Mouse (Mus musculus): ENCODE data around the gene Yju2. TPM values are rescaled to one million over a fixed set of nuclear protein-coding genes. Genes with fewer than 3 reads are reported as not detected.

Gene Yju2
- polyA plus RNA-seq (2015; fragmentation: Illumina TruSeq; extraction: RNeasy Lipid Tissue Mini Kit (QIAGEN cat#74804); ENCODE audit: low read depth, low replicate concordance) = 10.5 TPM

DNA sequence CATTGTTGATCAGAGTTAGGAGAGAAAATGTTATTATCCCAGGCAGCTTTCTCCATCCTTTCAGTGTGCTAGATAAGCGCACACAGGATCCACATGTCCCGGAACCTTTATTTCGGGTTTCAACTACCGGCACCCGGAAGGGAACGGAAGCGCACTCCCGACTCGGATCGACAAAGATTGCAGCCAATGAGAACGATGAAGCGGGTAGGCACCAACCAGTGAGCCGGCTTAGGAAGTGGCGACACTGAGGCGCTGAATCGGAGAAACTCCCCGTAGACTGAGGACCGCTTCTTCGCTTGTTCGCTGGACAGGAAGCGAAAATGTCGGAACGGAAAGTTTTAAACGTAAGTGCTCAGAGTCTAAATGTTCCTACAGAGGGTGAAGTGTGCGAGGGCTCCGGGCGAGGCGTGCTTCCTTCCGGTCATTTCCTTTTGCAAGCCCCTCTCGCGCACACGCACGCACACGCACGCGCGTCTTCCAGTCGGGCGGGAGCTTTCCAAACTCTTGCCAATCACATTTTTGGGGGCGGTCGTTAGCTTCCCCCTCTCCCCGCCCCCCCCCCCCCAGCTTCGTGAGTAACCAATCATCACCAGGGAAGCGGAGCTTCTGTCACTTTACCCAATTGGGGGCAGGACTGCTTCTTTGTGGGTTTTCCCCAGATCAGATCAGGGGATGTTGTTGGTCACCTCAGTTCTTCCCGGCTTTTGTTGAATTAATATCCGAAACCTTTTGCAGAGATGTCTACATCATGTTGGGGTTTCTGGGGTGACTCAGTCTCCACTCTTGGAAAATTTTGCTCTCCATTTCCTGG lies at the start of gene Yju2:
Yju2 (plus strand) TSS at position 182 of the 811 bp plus-strand sequence.

DNA sequence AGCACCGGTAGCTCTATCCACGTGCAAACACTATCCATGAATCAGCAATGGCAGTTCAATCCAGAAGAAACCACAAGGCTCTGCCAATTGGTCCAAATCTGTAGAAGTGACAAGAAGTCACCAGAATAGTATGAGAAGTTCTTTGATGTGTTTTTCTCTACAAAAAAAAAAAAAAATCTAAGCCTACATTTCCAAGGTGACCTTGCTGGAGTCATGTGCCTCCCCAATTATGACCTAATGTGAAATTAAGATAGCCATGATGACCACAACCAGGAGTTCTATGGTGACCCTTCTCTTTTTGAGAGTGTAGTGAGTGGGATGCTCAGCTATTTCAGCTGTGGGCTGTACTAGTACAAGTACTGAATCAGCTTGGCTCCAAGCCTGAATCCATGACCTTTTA lies 9.5 kb upstream of the Yju2 start, which contains the start of gene Zfp119b:
Zfp119b (minus strand) TSS at position 101 of the 400 bp plus-strand sequence.

GRCm38 (mm10) chr17:55952447-55953027 lies 6.4 kb upstream of the Yju2 start, which contains the start of gene Ebi3:
Gene Ebi3 (plus strand): TSS chr17:55952640.

DNA sequence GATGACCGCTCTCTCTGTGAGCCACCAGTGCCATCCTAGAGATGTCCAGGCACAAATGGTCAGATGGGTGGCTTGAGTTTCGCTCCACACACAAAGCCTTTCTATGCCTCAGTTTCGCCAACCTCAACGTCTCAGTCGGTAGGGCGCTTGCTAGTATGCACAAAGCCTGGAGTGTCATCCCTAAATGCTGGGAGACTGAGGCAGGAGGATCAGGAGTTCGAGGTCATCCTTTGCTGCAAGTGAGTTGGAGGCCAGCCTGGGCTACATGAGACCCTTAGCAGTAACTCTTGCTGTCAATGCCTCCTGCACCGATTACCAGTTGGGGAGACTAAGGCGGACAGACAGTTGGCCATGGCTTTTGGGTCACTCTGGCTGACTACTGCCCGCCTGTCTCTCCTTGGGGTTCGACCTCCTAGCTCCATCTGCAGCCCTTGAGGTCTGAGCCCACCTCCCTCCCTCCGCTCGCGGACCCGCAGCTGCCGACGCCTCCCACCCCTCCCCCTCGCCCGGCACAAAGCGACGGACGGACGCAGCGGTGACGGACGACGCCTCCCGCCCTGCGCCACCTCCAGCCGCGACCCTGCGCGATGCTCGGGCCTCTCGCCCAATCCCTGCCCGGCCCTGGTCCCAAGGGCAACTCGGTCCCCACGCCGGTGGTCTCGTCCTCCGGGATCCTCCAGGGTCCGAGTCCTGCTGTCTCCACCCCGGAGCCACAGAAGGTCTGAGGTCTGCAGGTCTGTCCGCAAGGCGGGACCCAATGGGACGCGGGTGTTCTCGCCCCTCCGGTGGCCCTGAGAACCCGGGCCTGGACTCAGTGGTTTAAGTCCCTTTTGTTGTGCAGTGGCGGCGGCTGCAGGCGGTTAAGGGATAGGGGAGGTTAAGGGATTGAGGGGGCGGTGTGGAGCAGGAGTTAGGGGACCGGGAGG lies 11.3 kb downstream of the Yju2 start, which contains the start of gene Shd:
Shd (plus strand) TSS at position 502 of the 926 bp plus-strand sequence.

DNA sequence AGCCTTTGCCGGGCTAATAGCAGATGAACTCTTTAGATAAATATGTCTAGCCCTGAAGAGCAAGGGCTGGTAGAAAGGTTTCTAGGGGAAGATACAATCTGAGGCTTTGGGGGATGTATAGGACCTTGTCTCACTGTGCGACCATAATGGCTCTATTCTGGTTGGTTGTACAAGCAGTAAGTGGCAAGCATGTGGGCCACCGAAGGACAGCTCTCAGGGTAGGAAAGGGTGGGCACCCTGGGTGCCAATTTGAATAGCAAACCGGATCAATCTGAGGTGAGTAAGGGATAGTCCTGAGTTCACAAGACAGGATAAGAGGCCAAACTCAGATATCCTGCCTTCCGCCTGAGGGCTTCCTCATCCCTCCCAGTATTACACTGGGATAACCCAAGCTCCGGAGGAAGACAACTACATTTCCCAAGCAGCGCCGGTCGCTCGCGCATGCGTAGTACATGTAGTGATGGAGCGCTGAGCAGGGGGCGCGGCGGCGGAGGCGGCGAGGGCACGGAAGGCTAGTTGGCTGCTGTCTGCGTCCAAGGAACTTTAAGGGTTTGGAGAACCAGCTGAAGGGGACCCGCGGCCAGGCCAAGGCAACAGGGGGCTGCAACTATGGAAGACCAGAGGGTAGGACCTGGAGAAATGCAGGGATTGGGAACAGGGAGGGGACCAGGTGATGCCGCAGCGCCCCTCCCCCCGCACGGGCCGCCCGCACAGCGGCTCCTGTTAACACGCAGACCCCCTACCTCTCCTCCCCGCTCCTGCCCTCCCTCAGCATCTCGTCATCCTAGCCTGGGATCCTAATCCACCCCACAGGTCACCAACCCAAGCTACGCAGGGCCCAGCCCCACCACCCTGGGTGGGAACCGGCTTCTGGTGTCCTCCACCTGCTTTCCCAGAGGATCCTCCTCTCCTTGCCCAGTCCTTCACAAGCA lies 27.4 kb downstream of the Yju2 start, which contains the start of gene Fsd1:
Fsd1 (plus strand) TSS at position 480 of the 932 bp plus-strand sequence.

GRCm38 (mm10) chr17:56005415-56006061 lies 46.6 kb downstream of the Yju2 start, which contains the start of the genes Stap2 and Mpnd:
Gene Stap2 (minus strand): TSS chr17:56005584.
Gene Mpnd (plus strand): TSS chr17:56005711.

Other genes with a start within 250 kb of the Yju2 start
- 7.9 TPM for gene Pot1b, start 246.5 kb upstream of the Yju2 start, polyA plus RNA-seq (2015; fragmentation: Illumina TruSeq; extraction: RNeasy Lipid Tissue Mini Kit (QIAGEN cat#74804); ENCODE audit: low read depth, low replicate concordance)
- gene Adgre4, start 209.1 kb upstream of the Yju2 start, polyA plus RNA-seq (2015; fragmentation: Illumina TruSeq; extraction: RNeasy Lipid Tissue Mini Kit (QIAGEN cat#74804); ENCODE audit: low read depth, low replicate concordance) = not detected
- 5.6 TPM for gene Zfp119a, start 80.2 kb upstream of the Yju2 start, polyA plus RNA-seq (2015; fragmentation: Illumina TruSeq; extraction: RNeasy Lipid Tissue Mini Kit (QIAGEN cat#74804); ENCODE audit: low read depth, low replicate concordance)
- 11.1 TPM for gene Zfp959, start 67.0 kb upstream of the Yju2 start, polyA plus RNA-seq (2015; fragmentation: Illumina TruSeq; extraction: RNeasy Lipid Tissue Mini Kit (QIAGEN cat#74804); ENCODE audit: low read depth, low replicate concordance)
- gene Zfp119b, start 9.6 kb upstream of the Yju2 start, polyA plus RNA-seq (2015; fragmentation: Illumina TruSeq; extraction: RNeasy Lipid Tissue Mini Kit (QIAGEN cat#74804); ENCODE audit: low read depth, low replicate concordance) = 4.3 TPM
- 1.5 TPM for gene Ebi3, start 6.5 kb upstream of the Yju2 start, polyA plus RNA-seq (2015; fragmentation: Illumina TruSeq; extraction: RNeasy Lipid Tissue Mini Kit (QIAGEN cat#74804); ENCODE audit: low read depth, low replicate concordance)
- gene Shd, start 11.4 kb downstream of the Yju2 start, polyA plus RNA-seq (2015; fragmentation: Illumina TruSeq; extraction: RNeasy Lipid Tissue Mini Kit (QIAGEN cat#74804); ENCODE audit: low read depth, low replicate concordance) = 42.9 TPM
- 54.4 TPM for gene Fsd1, start 27.4 kb downstream of the Yju2 start, polyA plus RNA-seq (2015; fragmentation: Illumina TruSeq; extraction: RNeasy Lipid Tissue Mini Kit (QIAGEN cat#74804); ENCODE audit: low read depth, low replicate concordance)
- 2.6 TPM for gene Stap2, start 46.5 kb downstream of the Yju2 start, polyA plus RNA-seq (2015; fragmentation: Illumina TruSeq; extraction: RNeasy Lipid Tissue Mini Kit (QIAGEN cat#74804); ENCODE audit: low read depth, low replicate concordance)
- 93.4 TPM for gene Mpnd, start 46.6 kb downstream of the Yju2 start, polyA plus RNA-seq (2015; fragmentation: Illumina TruSeq; extraction: RNeasy Lipid Tissue Mini Kit (QIAGEN cat#74804); ENCODE audit: low read depth, low replicate concordance)
- gene Sh3gl1, start 77.5 kb downstream of the Yju2 start, polyA plus RNA-seq (2015; fragmentation: Illumina TruSeq; extraction: RNeasy Lipid Tissue Mini Kit (QIAGEN cat#74804); ENCODE audit: low read depth, low replicate concordance) = 40.3 TPM
- gene Chaf1a, start 81.3 kb downstream of the Yju2 start, polyA plus RNA-seq (2015; fragmentation: Illumina TruSeq; extraction: RNeasy Lipid Tissue Mini Kit (QIAGEN cat#74804); ENCODE audit: low read depth, low replicate concordance) = 2.4 TPM
- gene Ubxn6, start 115.9 kb downstream of the Yju2 start, polyA plus RNA-seq (2015; fragmentation: Illumina TruSeq; extraction: RNeasy Lipid Tissue Mini Kit (QIAGEN cat#74804); ENCODE audit: low read depth, low replicate concordance) = 105 TPM
- 82.6 TPM for gene Hdgfl2, start 120.5 kb downstream of the Yju2 start, polyA plus RNA-seq (2015; fragmentation: Illumina TruSeq; extraction: RNeasy Lipid Tissue Mini Kit (QIAGEN cat#74804); ENCODE audit: low read depth, low replicate concordance)
- 1.1 TPM for gene Plin4, start 150.7 kb downstream of the Yju2 start, polyA plus RNA-seq (2015; fragmentation: Illumina TruSeq; extraction: RNeasy Lipid Tissue Mini Kit (QIAGEN cat#74804); ENCODE audit: low read depth, low replicate concordance)
- 0.67 TPM for gene Plin5, start 158.5 kb downstream of the Yju2 start, polyA plus RNA-seq (2015; fragmentation: Illumina TruSeq; extraction: RNeasy Lipid Tissue Mini Kit (QIAGEN cat#74804); ENCODE audit: low read depth, low replicate concordance)
- gene Lrg1, start 162.9 kb downstream of the Yju2 start, polyA plus RNA-seq (2015; fragmentation: Illumina TruSeq; extraction: RNeasy Lipid Tissue Mini Kit (QIAGEN cat#74804); ENCODE audit: low read depth, low replicate concordance) = 2.5 TPM
- 52.6 TPM for gene Sema6b, start 181.2 kb downstream of the Yju2 start, polyA plus RNA-seq (2015; fragmentation: Illumina TruSeq; extraction: RNeasy Lipid Tissue Mini Kit (QIAGEN cat#74804); ENCODE audit: low read depth, low replicate concordance)
- 9.1 TPM for gene Tnfaip8l1, start 203.4 kb downstream of the Yju2 start, polyA plus RNA-seq (2015; fragmentation: Illumina TruSeq; extraction: RNeasy Lipid Tissue Mini Kit (QIAGEN cat#74804); ENCODE audit: low read depth, low replicate concordance)
- 53.9 TPM for gene Mydgf, start 224.8 kb downstream of the Yju2 start, polyA plus RNA-seq (2015; fragmentation: Illumina TruSeq; extraction: RNeasy Lipid Tissue Mini Kit (QIAGEN cat#74804); ENCODE audit: low read depth, low replicate concordance)